Mouse (Mus musculus) liver, embryonic 12.5 days (tissue): ENCODE measurements at regions not wholly inside any gene's neighbourhood (a gene's known extent, or its start where the extent isn't known, plus 50 kb on each side); places are given as distances from the start of the nearest gene placed in this dataset.

Experiments
- ATAC-seq: fragments of 200-750 bp; cut with Nextera tagmentation; 2 replicates; pipeline ENCODE4 v1.8.0; 2017; ENCODE audit warnings: moderate number of reproducible peaks, mild to moderate bottlenecking, moderate library complexity
- H3K27ac ChIP-seq: fragments of 300-500 bp; sonication (generic); 2 replicates; pipeline ENCODE4 v1.5.1; 2016; ENCODE audit warnings: mild to moderate bottlenecking
- H3K27me3 ChIP-seq: fragments of 300-500 bp; sonication (generic); replicated peaks from 2 replicates; pipeline ENCODE4 v1.6.1; 2016; ENCODE audit warnings: mild to moderate bottlenecking, moderate library complexity
- H3K36me3 ChIP-seq: fragments of 300-500 bp; sonication (generic); 2 replicates; pipeline ENCODE4 v1.6.1; 2016; ENCODE audit warnings: mild to moderate bottlenecking, moderate library complexity
- H3K4me1 ChIP-seq: fragments of 300-500 bp; sonication (generic); 2 replicates; pipeline ENCODE4 v1.6.1; 2016
- H3K4me2 ChIP-seq: fragments of 300-500 bp; sonication (generic); 2 replicates; pipeline ENCODE4 v1.6.1; 2016; ENCODE audit warnings: mild to moderate bottlenecking, moderate library complexity
- H3K4me3 ChIP-seq: fragments of 300-500 bp; sonication (generic); 2 replicates; pipeline ENCODE4 v1.5.1; 2016; ENCODE audit warnings: mild to moderate bottlenecking, moderate library complexity
- H3K9ac ChIP-seq: fragments of 300-500 bp; sonication (generic); 2 replicates; pipeline ENCODE4 v1.6.1; 2016; ENCODE audit warnings: mild to moderate bottlenecking, moderate library complexity
- H3K9me3 ChIP-seq: fragments of 300-500 bp; sonication (generic); replicated peaks from 2 replicates; pipeline ENCODE4 v1.6.1; 2016; ENCODE audit warnings: mild to moderate bottlenecking, moderate library complexity
- WGBS: fragments of 180-500 bp; shearing (Covaris S2); methylation state at CpG from one replicate; pipeline ENCODE4 v1.1.7; 2016; ENCODE audit not compliant: insufficient replicate concordance; 5-methylcytosine and 5-hydroxymethylcytosine counted together

DNA sequence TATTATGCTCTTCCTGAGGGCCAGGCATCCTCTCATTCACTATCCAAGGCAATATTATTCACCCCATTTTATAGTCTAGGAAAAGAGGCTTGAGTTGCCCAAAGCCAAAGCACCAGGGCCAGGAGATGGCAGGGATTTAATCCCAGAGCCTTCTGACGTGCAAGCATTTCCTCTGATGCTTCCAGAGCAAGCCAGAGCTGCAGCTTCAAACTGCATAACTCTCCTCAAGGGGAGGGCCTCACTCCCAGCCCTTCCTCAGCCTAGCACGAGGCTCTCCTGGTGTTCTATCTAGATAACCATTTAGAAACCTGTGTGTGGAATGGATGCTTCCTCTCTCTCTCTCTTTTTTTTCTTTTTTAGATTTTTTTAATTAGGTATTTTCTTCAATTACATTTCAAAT is 130.0 kb upstream of the Syt13 start:
- WGBS: 32% methylated on average over 2 of the region's 2 CpGs
- Histone ChIP-seq H3K9ac (no peak overlapping the region), H3K9me3 (no peaks in the 10 kb centered on the region), H3K27ac (no peak overlapping the region), H3K4me3 (no peak overlapping the region), H3K36me3 (no peaks in the 10 kb centered on the region), H3K4me2 (no peak overlapping the region), H3K4me1 (no peaks in the 10 kb centered on the region), H3K27me3 (no peaks in the 10 kb centered on the region)
- no peak for ATAC-seq

DNA sequence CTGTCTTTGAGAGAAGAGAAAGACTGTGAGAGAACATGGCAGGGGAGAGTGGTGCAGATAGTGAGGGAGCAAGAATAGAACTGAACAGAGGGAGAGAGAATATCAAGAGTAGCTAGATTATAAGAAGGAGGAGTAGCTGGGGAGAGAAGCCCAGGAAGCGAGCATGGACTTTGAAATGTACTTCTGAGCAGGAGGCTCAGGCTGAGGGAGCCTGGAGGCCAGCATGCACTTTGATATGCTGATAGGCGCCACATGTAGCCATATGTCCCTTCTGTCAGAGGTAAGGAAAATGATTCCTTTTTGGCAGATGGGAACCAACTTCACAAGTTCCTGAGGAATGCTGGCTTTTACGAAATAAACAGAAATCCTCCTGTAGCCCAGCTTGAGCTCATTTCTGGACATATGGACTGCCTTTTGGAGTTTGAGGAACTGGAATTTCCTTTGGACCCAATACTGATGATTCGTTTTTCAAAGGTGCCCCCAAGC is 126.9 kb upstream of the Syt13 start:
- Histone ChIP-seq H3K4me2 (no peak overlapping the region), H3K27me3 (no peaks in the 10 kb centered on the region), H3K4me1 (no peaks in the 10 kb centered on the region), H3K4me3 (no peak overlapping the region), H3K27ac (no peak overlapping the region), H3K9me3 (no peaks in the 10 kb centered on the region), H3K9ac (no peak overlapping the region), H3K36me3 (no peaks in the 10 kb centered on the region)
- whole genome bisulfite sequencing: 43% methylated on average over 4 of the region's 4 CpGs
- no peak for ATAC-seq

DNA sequence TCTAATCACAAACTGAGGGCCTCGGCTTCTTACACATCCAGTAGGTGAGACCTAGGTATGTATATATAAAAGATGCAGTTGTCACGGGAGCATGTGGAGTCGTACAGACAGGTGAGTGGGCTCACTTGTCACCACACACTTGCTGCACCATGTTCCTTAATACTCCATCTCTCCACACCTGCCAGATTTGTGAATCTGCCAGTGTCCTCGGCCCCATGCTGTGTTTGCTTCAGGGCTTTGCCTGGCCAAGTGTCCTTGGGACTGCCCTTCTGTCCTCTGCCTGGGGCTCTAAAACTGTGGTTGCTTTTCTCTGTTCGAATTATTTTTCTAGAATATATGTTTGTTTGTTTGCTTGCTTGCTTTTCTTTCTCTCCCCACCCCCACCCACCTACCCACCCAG is 126.0 kb upstream of the Syt13 start:
- Histone ChIP-seq H3K27ac (no peak overlapping the region), H3K9me3 (no peaks in the 10 kb centered on the region), H3K27me3 (no peaks in the 10 kb centered on the region), H3K4me1 (no peaks in the 10 kb centered on the region), H3K36me3 (no peaks in the 10 kb centered on the region), H3K4me3 (no peak overlapping the region), H3K9ac (no peak overlapping the region), H3K4me2 (no peak overlapping the region)
- ATAC-seq: no peak
- WGBS: 62% methylated on average over 5 of the region's 5 CpGs

DNA sequence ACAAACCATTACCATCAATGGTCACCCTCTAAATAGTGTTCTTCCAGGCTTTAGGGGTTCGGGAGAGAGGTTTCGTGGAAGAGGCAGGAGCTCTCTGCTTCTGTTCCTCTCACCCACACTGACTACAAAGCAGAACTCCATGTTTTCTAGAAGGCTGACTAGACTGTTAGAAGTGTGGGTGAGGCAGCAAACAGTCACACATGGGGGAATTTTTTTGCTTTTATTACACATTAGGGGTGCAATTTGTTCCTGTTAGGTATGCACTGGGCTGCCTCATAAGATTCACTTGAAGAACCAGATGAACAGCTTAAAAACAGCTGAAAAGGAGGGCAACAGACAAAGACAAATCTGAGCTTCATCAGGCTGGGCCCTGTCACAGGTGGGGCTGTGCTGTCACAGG is 124.5 kb upstream of the Syt13 start:
- H3K4me1 ChIP-seq: no peaks in the 10 kb centered on the region
- H3K4me2 ChIP-seq: no peak overlapping the region
- H3K27me3 ChIP-seq: no peaks in the 10 kb centered on the region
- no peaks in the 10 kb centered on the region for H3K9me3 ChIP-seq
- ATAC-seq: no peak
- no peak overlapping the region for H3K4me3 ChIP-seq
- no peak overlapping the region for H3K9ac ChIP-seq
- no peak overlapping the region for H3K27ac ChIP-seq
- H3K36me3 ChIP-seq: no peaks in the 10 kb centered on the region
- WGBS: 62% methylated on average over 2 of the region's 2 CpGs

DNA sequence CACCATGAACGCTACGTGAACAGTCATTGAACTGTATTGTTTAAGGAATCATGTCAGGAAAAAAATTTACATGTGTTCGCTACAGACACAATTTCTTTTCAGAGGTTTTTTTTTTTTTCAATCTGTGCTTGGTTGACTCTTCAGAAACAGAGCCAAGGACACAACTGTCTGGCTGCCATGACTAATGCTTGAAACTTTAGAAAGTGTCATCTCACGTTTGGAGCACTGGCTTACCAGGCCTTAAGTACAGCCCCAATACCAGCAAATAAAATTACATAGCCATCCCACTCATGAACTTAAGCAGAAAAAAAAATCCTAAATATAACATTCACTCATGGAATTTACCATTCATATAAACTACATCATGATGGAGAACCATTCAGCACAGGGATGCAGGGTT is 115.1 kb upstream of the Syt13 start:
- Histone ChIP-seq H3K36me3 (no peaks in the 10 kb centered on the region), H3K4me1 (no peaks in the 10 kb centered on the region), H3K9ac (no peak overlapping the region), H3K4me2 (no peak overlapping the region), H3K27ac (no peak overlapping the region), H3K27me3 (no peaks in the 10 kb centered on the region), H3K4me3 (no peak overlapping the region), H3K9me3 (no peaks in the 10 kb centered on the region)
- WGBS: 73% methylated on average over 4 of the region's 4 CpGs
- ATAC-seq: no peak

DNA sequence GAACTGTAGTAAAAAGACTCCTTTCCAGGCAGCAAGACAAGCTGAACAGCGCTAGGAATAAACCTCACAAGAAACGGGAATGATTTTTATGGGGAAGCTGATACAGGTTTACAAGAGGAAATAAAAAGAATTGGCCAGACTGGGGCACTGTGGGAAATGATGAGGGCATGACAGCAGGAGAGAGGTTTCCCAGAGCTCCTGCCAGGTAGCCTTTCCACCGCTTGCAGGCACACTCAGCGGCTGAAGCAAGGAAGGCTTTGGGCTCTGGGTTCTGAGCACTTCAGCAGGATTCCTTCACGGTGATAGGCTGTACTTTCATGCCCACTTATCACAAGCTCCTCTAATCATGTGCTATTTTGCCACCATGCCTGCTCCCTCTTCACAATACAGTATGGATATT is 114.2 kb upstream of the Syt13 start:
- no peak overlapping the region for H3K9ac ChIP-seq

DNA sequence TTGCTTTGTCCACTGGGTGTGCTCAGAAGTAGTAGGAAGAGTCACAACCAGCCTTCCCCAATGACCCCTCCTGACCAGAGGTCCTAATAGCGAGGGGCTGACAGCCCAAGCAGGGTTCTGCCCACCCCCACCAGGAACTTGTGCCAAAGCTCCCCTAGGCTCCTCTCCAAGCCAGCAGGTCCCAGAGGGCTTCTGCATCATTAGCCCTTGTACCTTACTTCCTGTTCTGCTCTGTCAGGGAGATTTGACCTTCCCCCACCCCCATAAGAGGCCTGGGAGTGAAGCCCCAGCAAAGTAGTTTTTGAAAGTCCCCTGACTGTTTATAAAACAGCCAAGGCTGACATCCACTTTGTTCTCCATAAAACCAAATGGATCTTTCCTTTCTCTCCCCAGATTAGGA is 110.0 kb upstream of the Syt13 start:
- H3K4me2 ChIP-seq: no peak overlapping the region
- no peaks in the 10 kb centered on the region for H3K36me3 ChIP-seq
- H3K27ac ChIP-seq: no peak overlapping the region
- no peak for ATAC-seq
- 25% methylated on average over 1 of the region's 1 CpGs for WGBS
- H3K9me3 ChIP-seq: no peaks in the 10 kb centered on the region
- H3K4me3 ChIP-seq: no peak overlapping the region
- H3K9ac ChIP-seq: no peak overlapping the region
- no peaks in the 10 kb centered on the region for H3K4me1 ChIP-seq
- H3K27me3 ChIP-seq: peaks cover 31% of the 10 kb centered on the region

More for the DNA sequence above, 114.2 kb upstream of the Syt13 start:
- Histone ChIP-seq H3K4me3 (no peak overlapping the region), H3K4me2 (no peak overlapping the region), H3K27ac (no peak overlapping the region), H3K36me3 (no peaks in the 10 kb centered on the region), H3K4me1 (no peaks in the 10 kb centered on the region), H3K9me3 (no peaks in the 10 kb centered on the region), H3K27me3 (no peaks in the 10 kb centered on the region)
- no peak for ATAC-seq
- 54% methylated on average over 5 of the region's 5 CpGs for WGBS

DNA sequence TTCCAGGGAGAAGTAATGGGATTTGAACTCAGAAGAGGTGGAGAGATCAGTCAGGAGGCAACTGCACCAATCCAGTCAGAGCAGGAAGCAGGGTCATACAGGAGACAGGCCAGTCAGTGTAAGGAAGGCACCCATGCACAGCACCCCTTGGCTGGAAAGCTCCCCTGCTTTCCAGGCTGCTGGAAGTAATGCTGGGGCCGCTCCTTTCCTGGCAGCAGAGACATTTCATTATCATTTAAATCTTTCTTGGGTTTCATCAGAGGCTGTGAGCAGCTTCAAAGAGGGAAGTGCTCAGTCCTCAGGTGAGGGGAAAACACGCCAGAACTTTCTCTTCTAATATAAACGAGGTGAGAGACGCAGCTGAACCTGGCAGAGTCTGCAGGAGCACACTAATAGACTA is 109.1 kb upstream of the Syt13 start:
- H3K4me2 ChIP-seq: no peak overlapping the region
- H3K27ac ChIP-seq: no peak overlapping the region
- no peak for ATAC-seq
- H3K4me3 ChIP-seq: no peak overlapping the region
- H3K4me1 ChIP-seq: no peaks in the 10 kb centered on the region
- H3K9ac ChIP-seq: no peak overlapping the region
- no peaks in the 10 kb centered on the region for H3K9me3 ChIP-seq
- WGBS: 17% methylated on average over 4 of the region's 4 CpGs
- no peaks in the 10 kb centered on the region for H3K36me3 ChIP-seq
- peaks cover 37% of the 10 kb centered on the region for H3K27me3 ChIP-seq

DNA sequence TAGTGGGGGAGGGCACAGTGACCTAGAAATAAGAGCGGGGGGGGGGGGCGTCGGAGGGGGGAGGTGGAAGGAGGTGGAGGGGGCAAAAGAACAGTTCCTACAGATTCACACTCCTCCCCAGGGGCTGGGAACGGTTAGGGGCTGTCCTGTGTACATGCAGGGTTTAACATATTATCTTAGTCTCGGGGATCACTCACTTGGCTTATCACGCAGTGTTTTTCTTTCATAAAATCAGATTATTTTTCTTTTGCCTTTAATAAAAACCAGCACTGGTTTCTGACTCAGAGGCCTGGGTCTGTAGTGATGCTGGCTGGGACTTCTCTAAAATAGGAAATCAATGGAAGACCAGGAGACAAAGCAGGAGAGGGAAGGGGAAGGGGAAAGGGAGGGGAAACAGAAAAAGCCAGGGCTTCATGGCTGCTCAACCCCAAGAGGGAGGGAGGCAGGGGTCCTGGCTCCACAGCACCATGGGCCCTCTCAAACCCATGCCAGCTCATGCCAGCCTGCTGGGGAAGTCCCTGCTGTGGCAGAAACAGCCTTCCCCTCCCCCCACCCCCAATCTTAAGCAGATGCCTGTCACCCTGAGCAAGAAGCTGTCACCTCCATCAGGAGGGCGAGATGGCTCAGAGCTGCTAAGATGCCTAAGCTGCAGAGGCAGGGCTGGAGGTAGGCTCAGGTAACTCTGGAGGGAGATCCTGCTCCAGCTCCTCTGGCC is 108.3 kb upstream of the Syt13 start:
- H3K36me3 ChIP-seq: no peaks in the 10 kb centered on the region
- H3K9me3 ChIP-seq: no peaks in the 10 kb centered on the region
- H3K4me1 ChIP-seq: no peaks in the 10 kb centered on the region
- H3K4me2 ChIP-seq: no peak overlapping the region
- no peak overlapping the region for H3K9ac ChIP-seq
- H3K27me3 ChIP-seq: peaks cover 37% of the 10 kb centered on the region
- no peak overlapping the region for H3K4me3 ChIP-seq
- WGBS: 24% methylated on average over 6 of the region's 7 CpGs
- no peak for ATAC-seq
- H3K27ac ChIP-seq: no peak overlapping the region

DNA sequence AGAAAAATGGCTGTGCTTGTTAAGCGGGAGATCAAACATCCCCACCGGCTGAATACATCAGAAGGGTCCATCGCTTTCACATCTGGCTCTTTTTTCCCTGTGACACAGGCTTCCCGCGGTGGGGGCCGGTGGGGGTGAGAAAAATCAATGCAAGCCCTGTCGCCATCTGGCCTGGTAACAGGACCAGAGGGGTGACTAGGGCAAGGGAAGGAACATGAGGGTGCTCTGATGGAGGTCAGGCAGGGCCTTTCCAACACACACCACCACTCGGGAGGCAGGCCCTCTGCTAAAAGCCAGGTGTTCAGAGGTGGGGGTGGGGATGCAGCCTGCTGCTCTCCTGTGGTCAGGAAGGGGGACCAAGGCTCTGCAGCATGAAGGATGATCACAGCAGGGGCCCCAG is 107.5 kb upstream of the Syt13 start:
- 15% methylated on average over 8 of the region's 8 CpGs for WGBS

DNA sequence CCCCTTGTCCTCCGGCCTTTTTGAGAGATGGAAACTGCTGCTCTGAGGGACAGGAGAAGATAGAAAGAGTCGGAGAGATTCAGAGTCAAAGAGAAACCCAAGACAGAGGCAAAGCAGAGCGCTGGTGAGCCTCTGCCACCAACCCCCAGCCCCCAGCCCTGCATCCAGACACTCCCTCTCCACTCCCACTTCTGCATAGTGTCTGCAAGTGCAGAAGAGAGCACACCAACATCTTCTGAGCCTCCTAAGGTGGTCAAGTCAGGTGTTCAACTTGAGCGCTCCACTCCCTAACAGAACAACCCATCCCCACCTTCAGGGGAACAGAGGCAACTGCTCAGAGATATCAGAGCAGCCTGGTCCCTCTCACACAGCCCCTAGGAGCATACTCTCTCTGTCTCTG is 106.8 kb upstream of the Syt13 start:
- Histone ChIP-seq H3K4me3 (no peak overlapping the region), H3K36me3 (no peaks in the 10 kb centered on the region), H3K4me2 (no peak overlapping the region), H3K27me3 (peaks cover 37% of the 10 kb centered on the region), H3K9ac (no peak overlapping the region), H3K9me3 (no peaks in the 10 kb centered on the region), H3K27ac (no peak overlapping the region), H3K4me1 (no peaks in the 10 kb centered on the region)
- no peak for ATAC-seq
- 69% methylated on average over 4 of the region's 4 CpGs for WGBS

More for the DNA sequence above, 107.5 kb upstream of the Syt13 start:
- Histone ChIP-seq H3K27ac (no peak overlapping the region), H3K27me3 (peaks cover 37% of the 10 kb centered on the region), H3K36me3 (no peaks in the 10 kb centered on the region), H3K9me3 (no peaks in the 10 kb centered on the region), H3K9ac (no peak overlapping the region), H3K4me1 (no peaks in the 10 kb centered on the region), H3K4me2 (no peak overlapping the region), H3K4me3 (no peak overlapping the region)
- no peak for ATAC-seq

DNA sequence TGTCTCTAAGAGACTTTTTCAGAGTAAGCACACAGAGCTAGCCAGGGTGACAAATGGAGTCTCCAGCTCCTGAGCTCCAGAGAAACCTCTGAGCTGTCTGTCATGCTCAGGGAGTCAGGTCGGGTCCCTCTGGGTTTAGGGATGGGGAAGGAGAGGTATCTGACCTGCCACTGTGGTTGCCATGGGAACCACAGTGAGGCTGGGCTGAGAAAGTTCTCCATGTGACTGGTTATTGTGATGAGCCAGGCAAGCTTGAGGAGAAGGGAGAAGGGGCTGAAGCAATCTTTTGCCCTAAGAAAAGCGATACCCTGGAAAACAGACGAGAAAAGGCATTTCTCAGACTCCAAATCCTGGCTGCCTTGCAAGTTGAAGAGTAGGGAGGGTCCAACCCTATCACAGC is 105.7 kb upstream of the Syt13 start:
- H3K4me2 ChIP-seq: no peak overlapping the region
- WGBS: 33% methylated on average over 3 of the region's 3 CpGs
- H3K9ac ChIP-seq: no peak overlapping the region
- no peak overlapping the region for H3K4me3 ChIP-seq
- H3K4me1 ChIP-seq: no peaks in the 10 kb centered on the region
- no peaks in the 10 kb centered on the region for H3K9me3 ChIP-seq
- no peaks in the 10 kb centered on the region for H3K36me3 ChIP-seq
- no peak for ATAC-seq
- peaks cover 40% of the 10 kb centered on the region for H3K27me3 ChIP-seq
- H3K27ac ChIP-seq: no peak overlapping the region
